Comparison of ENCODE assay signal across 15 mouse cellular contexts in the genomic region with DNA sequence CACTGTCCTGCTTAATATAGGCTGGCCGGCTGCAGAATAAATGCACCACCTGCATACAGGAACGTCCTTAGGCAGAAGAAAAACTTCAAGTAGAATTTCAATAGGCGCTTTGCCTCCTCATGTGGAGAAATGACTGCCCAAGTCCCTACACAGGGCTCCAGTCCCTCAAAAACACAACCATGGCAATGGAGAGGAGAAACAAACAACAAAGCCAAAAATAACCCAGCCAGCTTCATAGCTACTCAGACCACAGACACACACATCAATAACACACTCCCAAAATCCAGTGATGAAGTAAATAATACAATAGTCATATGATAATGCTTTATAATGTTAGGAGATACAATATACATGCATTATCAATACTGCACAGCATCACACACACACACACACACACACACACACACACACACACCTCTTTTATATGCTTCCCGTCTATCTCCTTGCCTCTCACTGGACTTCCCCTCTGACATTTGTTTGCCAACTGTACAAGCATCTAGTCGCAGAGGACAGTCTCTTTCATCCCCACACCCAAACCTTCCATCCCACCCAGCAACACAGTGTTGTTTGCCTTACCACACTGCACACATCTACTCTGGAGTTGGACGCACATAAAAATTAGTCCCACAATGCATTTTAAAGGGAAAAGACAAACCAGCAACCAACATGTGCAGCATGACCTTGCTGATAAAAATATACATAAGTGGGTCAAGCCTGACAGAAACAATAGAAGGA.
A peak's percentile ranks its signal among the peaks of the same experiment; 100 is the strongest.
DNase-seq lines count a peak whose midpoint lies in the region; ATAC-seq and TF ChIP-seq lines count a peak whose summit lies in the region.
"Had no signal": no experiment of that assay in that cellular context is flagged by ENCODE, and none has a peak within 500 bp of the region (broad histone marks: within the 10 kb centered on the region; RNA-seq: fewer than 3 reads in every experiment).

No protein-coding gene starts in this region.

- peaks cover 15% of the 10 kb centered on the region for H3K4me1 ChIP-seq in liver, embryonic 15.5 days (replicated peaks)
- peaks cover 18% of the 10 kb centered on the region for H3K4me1 ChIP-seq in liver, embryonic 12.5 days

- H3K9me3 ChIP-seq in liver, embryonic 15.5 days (replicated peaks), result no peaks in the 10 kb centered on the region
- no peaks in the 10 kb centered on the region for H3K9me3 ChIP-seq in liver, embryonic 12.5 days (replicated peaks)
- H3K9me3 ChIP-seq: hindbrain, embryonic 10.5 days; megakaryocyte, embryonic 14.5 days had no signal

- DNase-seq in Patski (ENCODE audit: low read depth, low spot score), result no peak
- DNase-seq in heart, adult 9 months (ENCODE audit: low spot score in 2 of 2), result peak; percentile 22 to 46
- DNase-seq in heart, postnatal 10 days, result peak; percentile 37 to 45
- no peak for DNase-seq in embryo, embryonic 10 days (ENCODE audit: low spot score)
- DNase-seq in right cerebral cortex, adult 18-20 months, result no peak
- DNase-seq: adrenal gland, postnatal 25 days; cerebellum, adult 8-10 months; kidney, postnatal 25 days; right cerebral cortex, postnatal 4 days; thymus, adult 18-20 months had no signal

- no peak overlapping the region for H3K27ac ChIP-seq in liver, embryonic 15.5 days (replicated peaks)
- no peak overlapping the region for H3K27ac ChIP-seq in liver, embryonic 12.5 days
- H3K27ac ChIP-seq: hindbrain, embryonic 10.5 days had no signal

- intact Hi-C loops in heart, postnatal 10 days (cut with DNase I), result no loop called here

- in situ Hi-C loops in Patski (cut with MboI; ENCODE audit: low pct_unique_long_range_greater_than_20kb), result no loop called here

- H3K9ac ChIP-seq in liver, embryonic 15.5 days, result no peak overlapping the region
- no peak overlapping the region for H3K9ac ChIP-seq in liver, embryonic 12.5 days

- 0 out of 2 replicates have a peak, but pooled peaks have one; percentile 34 for ATAC-seq in liver, embryonic 15.5 days (ENCODE audit: insufficient read depth)
- no peak for ATAC-seq in liver, embryonic 12.5 days
- peak; percentile 21 for ATAC-seq in Patski
- ATAC-seq: forebrain, embryonic 14.5 days had no signal

- 58% methylated on average over 6 of the region's 6 CpGs for WGBS in liver, embryonic 15.5 days (ENCODE audit: insufficient replicate concordance)
- 58% methylated on average over 6 of the region's 6 CpGs for WGBS in liver, embryonic 12.5 days (ENCODE audit: insufficient replicate concordance)

- no peaks in the 10 kb centered on the region for H3K27me3 ChIP-seq in liver, embryonic 15.5 days
- H3K27me3 ChIP-seq in liver, embryonic 12.5 days (replicated peaks), result no peaks in the 10 kb centered on the region
- H3K27me3 ChIP-seq in Patski, result no peaks in the 10 kb centered on the region
- H3K27me3 ChIP-seq: megakaryocyte, embryonic 14.5 days had no signal

- CTCF ChIA-PET in Patski (lab: Charles Lee), result no interaction called here

- H3K4me2 ChIP-seq in liver, embryonic 15.5 days, result no peak overlapping the region
- H3K4me2 ChIP-seq in liver, embryonic 12.5 days, result no peak overlapping the region

- no peak for TF ChIP-seq CTCF in Patski (IDR thresholded peaks at IDR 0.05)

- no peaks in the 10 kb centered on the region for H3K36me3 ChIP-seq in liver, embryonic 15.5 days (replicated peaks)
- H3K36me3 ChIP-seq in liver, embryonic 12.5 days, result no peaks in the 10 kb centered on the region
- H3K36me3 ChIP-seq: hindbrain, embryonic 10.5 days had no signal

- no peak overlapping the region for H3K4me3 ChIP-seq in liver, embryonic 15.5 days (replicated peaks)
- no peak overlapping the region for H3K4me3 ChIP-seq in liver, embryonic 12.5 days
- H3K4me3 ChIP-seq: hindbrain, embryonic 10.5 days had no signal

- POLR2A ChIA-PET in Patski (lab: Charles Lee), result no interaction called here

Comparison
In these comparisons a context has a peak if more than half of its experiments do, and no peak if none do; other contexts are left out.
1. DNase-seq: peak in heart, adult 9 months (2 of 2) and heart, postnatal 10 days (2 of 2); none in Patski (single experiment), embryo, embryonic 10 days (single experiment) and right cerebral cortex, adult 18-20 months (single experiment).